Comparison of ENCODE assay signal across 8 mouse cellular contexts in the genomic region with DNA sequence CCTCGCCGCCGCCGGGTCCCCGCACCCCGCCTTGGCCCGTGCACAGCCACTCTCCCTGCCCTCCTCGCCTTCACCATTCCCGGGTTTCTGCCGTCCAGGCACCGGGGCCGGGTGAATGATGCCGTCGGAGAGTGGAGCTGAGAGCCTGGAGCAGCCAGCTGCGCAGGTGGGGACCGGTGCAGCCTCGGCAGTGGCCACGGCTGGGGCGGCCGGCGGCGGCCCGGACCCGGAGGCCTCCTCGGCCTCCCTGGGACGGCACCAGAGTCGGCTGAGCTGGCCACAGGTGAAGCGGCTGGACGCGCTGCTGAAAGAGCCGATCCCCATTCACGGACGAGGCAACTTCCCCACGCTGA. TPM values are rescaled to one million over a fixed set of nuclear protein-coding genes. Genes with fewer than 3 reads are reported as not detected.
DNase-seq lines count a peak whose midpoint lies in the region; ATAC-seq and TF ChIP-seq lines count a peak whose summit lies in the region.

No protein-coding gene starts in this region.

- peak overlapping the region; percentile 73 for H3K4me2 ChIP-seq in heart, embryonic 14.5 days (ENCODE audit: low read length)
- H3K4me2 ChIP-seq in forebrain, embryonic 16.5 days (ENCODE audit: low read length): peak overlapping the region; percentile 55
- peak overlapping the region; percentile 77 for H3K4me2 ChIP-seq in liver, embryonic 15.5 days

- peak overlapping the region; percentile 51 to 53 for H3K4me3 ChIP-seq in heart, embryonic 14.5 days (ENCODE audit: control insufficient read depth in 1 of 2, insufficient read depth in 1 of 2, low read depth in 1 of 2, low read length in 2 of 2)
- H3K4me3 ChIP-seq in ES-Bruce4 (ENCODE audit: low read depth, low read length): peak overlapping the region; percentile 66
- H3K4me3 ChIP-seq in forebrain, embryonic 16.5 days (replicated peaks; ENCODE audit: low read length): peak overlapping the region; percentile 43
- peak overlapping the region; percentile 53 for H3K4me3 ChIP-seq in liver, embryonic 15.5 days (replicated peaks)

- TF ChIP-seq EP300 in ES-Bruce4 (IDR thresholded peaks at IDR 0.05; ENCODE audit: insufficient read depth, low read depth, low read length): 0 out of 2 replicates have a peak, but pooled peaks have one; percentile 2

- H3K27me3 ChIP-seq in heart, embryonic 14.5 days (ENCODE audit: control insufficient read depth, insufficient read depth, low read length): peaks cover 48% of the 10 kb centered on the region
- no peaks in the 10 kb centered on the region for H3K27me3 ChIP-seq in ES-Bruce4 (ENCODE audit: control insufficient read depth, insufficient read depth, low read length, poor library complexity, severe bottlenecking)
- peaks cover 25% of the 10 kb centered on the region for H3K27me3 ChIP-seq in forebrain, embryonic 16.5 days (replicated peaks; ENCODE audit: control insufficient read depth, insufficient read depth, low read length)
- H3K27me3 ChIP-seq in liver, embryonic 15.5 days: peaks cover 96% of the 10 kb centered on the region

- peak overlapping the region; percentile 71 for H3K9ac ChIP-seq in heart, embryonic 14.5 days (ENCODE audit: low read length)
- H3K9ac ChIP-seq in ES-Bruce4 (ENCODE audit: low read depth, poor library complexity, severe bottlenecking): peak overlapping the region; percentile 43
- H3K9ac ChIP-seq in forebrain, embryonic 16.5 days (replicated peaks; ENCODE audit: low read depth, low read length): no peak overlapping the region; the same call in 1 of the 2 replicates
- H3K9ac ChIP-seq in liver, embryonic 15.5 days: peak overlapping the region; percentile 30; the same call in 1 of the 2 replicates

- peaks cover 14 to 16% of the 10 kb centered on the region in 2 experiments; a peak in 3 of 4 replicates for H3K4me1 ChIP-seq in heart, embryonic 14.5 days (ENCODE audit: control insufficient read depth in 2 of 2, insufficient read depth in 2 of 2, low read length in 2 of 2)
- peaks cover 1% of the 10 kb centered on the region for H3K4me1 ChIP-seq in ES-Bruce4 (ENCODE audit: control insufficient read depth, insufficient read depth, low read length)
- H3K4me1 ChIP-seq in forebrain, embryonic 16.5 days (replicated peaks; ENCODE audit: control insufficient read depth, insufficient read depth, low read length): peaks cover 8% of the 10 kb centered on the region; the same call in 1 of the 2 replicates
- H3K4me1 ChIP-seq in liver, embryonic 15.5 days (replicated peaks): peaks cover 21% of the 10 kb centered on the region

- no peaks in the 10 kb centered on the region for H3K9me3 ChIP-seq in heart, embryonic 14.5 days (ENCODE audit: control insufficient read depth, low read length)
- H3K9me3 ChIP-seq in ES-Bruce4 (replicated peaks; ENCODE audit: control insufficient read depth, insufficient read depth, low read length, poor library complexity, severe bottlenecking): no peaks in the 10 kb centered on the region
- H3K9me3 ChIP-seq in forebrain, embryonic 16.5 days (ENCODE audit: control insufficient read depth, low read length): no peaks in the 10 kb centered on the region
- no peaks in the 10 kb centered on the region for H3K9me3 ChIP-seq in liver, embryonic 15.5 days (replicated peaks)

- intact Hi-C loops in heart, postnatal 25 days (cut with DNase I): no loop called here

- TF ChIP-seq POLR2A in ES-Bruce4 (IDR thresholded peaks at IDR 0.05; ENCODE audit: insufficient read depth, low read length): no peak

- no peak for DNase-seq in heart, postnatal 25 days (ENCODE audit: low spot score)
- DNase-seq in B cell, adult 2 months: no peak
- no peak for DNase-seq in frontal cortex, postnatal 14 days (ENCODE audit: low spot score in 2 of 2)
- DNase-seq in kidney, adult 8-10 months: no peak

- no peak overlapping the region for H3K27ac ChIP-seq in heart, embryonic 14.5 days (replicated peaks in 1 of 2; ENCODE audit: control insufficient read depth in 1 of 2, insufficient read depth in 1 of 2, low read depth in 2 of 2, low read length in 2 of 2)
- no peak overlapping the region for H3K27ac ChIP-seq in ES-Bruce4 (ENCODE audit: insufficient read depth, low read length)
- H3K27ac ChIP-seq in forebrain, embryonic 16.5 days (ENCODE audit: low read length): no peak overlapping the region
- no peak overlapping the region for H3K27ac ChIP-seq in liver, embryonic 15.5 days (replicated peaks)

- TF ChIP-seq CTCF in ES-Bruce4 (IDR thresholded peaks at IDR 0.05; ENCODE audit: low read depth, low read length): no peak

- WGBS in heart, embryonic 14.5 days: 5% methylated on average over 34 of the region's 34 CpGs
- WGBS in forebrain, embryonic 16.5 days: 5% methylated on average over 34 of the region's 34 CpGs
- 5% methylated on average over 34 of the region's 34 CpGs for WGBS in liver, embryonic 15.5 days (ENCODE audit: insufficient replicate concordance)

- 0 out of 2 replicates have a peak, but pooled peaks have one; percentile 16 for ATAC-seq in heart, embryonic 14.5 days (ENCODE audit: insufficient number of reproducible peaks, insufficient read depth, low FRiP score, low read depth)
- ATAC-seq in forebrain, embryonic 16.5 days: no peak
- no peak for ATAC-seq in liver, embryonic 15.5 days (ENCODE audit: insufficient read depth)

- H3K36me3 ChIP-seq in heart, embryonic 14.5 days (ENCODE audit: control insufficient read depth, insufficient read depth, low read length): no peaks in the 10 kb centered on the region
- H3K36me3 ChIP-seq in ES-Bruce4 (ENCODE audit: control insufficient read depth, insufficient read depth, low read length, poor library complexity, severe bottlenecking): no peaks in the 10 kb centered on the region
- H3K36me3 ChIP-seq in forebrain, embryonic 16.5 days (ENCODE audit: control insufficient read depth, insufficient read depth): no peaks in the 10 kb centered on the region
- no peaks in the 10 kb centered on the region for H3K36me3 ChIP-seq in liver, embryonic 15.5 days (replicated peaks)

RNA-seq across cellular contexts. Expression of a gene that starts 0.2 kb away (rescaled TPM):
- polyA plus RNA-seq in heart, embryonic 14.5 days (2014; fragmentation: Nextera tagmentation; extraction: Ambion mirVana): 0.28 and 0.61 TPM in 2 replicates
- total RNA-seq in heart, postnatal 25 days (2021): 1 to 10 TPM; 2.5 to 4.0 TPM
- polyA plus RNA-seq in ES-Bruce4 (2011; ENCODE audit: insufficient read depth, insufficient read length, low read depth, missing spikeins): 10.9 and 12.4 TPM in 2 replicates
- polyA plus RNA-seq in forebrain, embryonic 16.5 days (2015; fragmentation: Nextera tagmentation; extraction: Ambion mirVana): 0.09 and 0.14 TPM in 2 replicates
- 0.15 and 0.21 TPM in 2 replicates for polyA plus RNA-seq in liver, embryonic 15.5 days (2015; fragmentation: Nextera tagmentation; extraction: Ambion mirVana)

RNA-seq across cellular contexts. Expression of a gene that starts 18.2 kb away (rescaled TPM):
- polyA plus RNA-seq in heart, embryonic 14.5 days (2014; fragmentation: Nextera tagmentation; extraction: Ambion mirVana): 1.2 and 1.3 TPM in 2 replicates
- 1 to 10 TPM; 2.2 to 4.3 TPM for total RNA-seq in heart, postnatal 25 days (2021)
- polyA plus RNA-seq in ES-Bruce4 (2011; ENCODE audit: insufficient read depth, insufficient read length, low read depth, missing spikeins): 10.4 and 13.6 TPM in 2 replicates
- polyA plus RNA-seq in forebrain, embryonic 16.5 days (2015; fragmentation: Nextera tagmentation; extraction: Ambion mirVana): 6.5 and 9.2 TPM in 2 replicates
- polyA plus RNA-seq in liver, embryonic 15.5 days (2015; fragmentation: Nextera tagmentation; extraction: Ambion mirVana): 0.06 TPM in 1 of 2 replicates, not detected in the other

RNA-seq across cellular contexts. Expression of a gene that starts 38.6 kb away (rescaled TPM):
- polyA plus RNA-seq in heart, embryonic 14.5 days (2014; fragmentation: Nextera tagmentation; extraction: Ambion mirVana): 0.20 and 0.62 TPM in 2 replicates
- total RNA-seq in heart, postnatal 25 days (2021): not detected
- 10.2 and 13.2 TPM in 2 replicates for polyA plus RNA-seq in ES-Bruce4 (2011; ENCODE audit: insufficient read depth, insufficient read length, low read depth, missing spikeins)
- 0.35 and 0.44 TPM in 2 replicates for polyA plus RNA-seq in forebrain, embryonic 16.5 days (2015; fragmentation: Nextera tagmentation; extraction: Ambion mirVana)
- polyA plus RNA-seq in liver, embryonic 15.5 days (2015; fragmentation: Nextera tagmentation; extraction: Ambion mirVana): 1.0 and 1.5 TPM in 2 replicates
